Mouse (Mus musculus): Measurements from ENCODE around the gene Ankrd55. TPM values are rescaled to one million over a fixed set of nuclear protein-coding genes. Genes with fewer than 3 reads are reported as not detected.

Gene Ankrd55
- total RNA-seq, 1 experiment, result 0.18 TPM

DNA sequence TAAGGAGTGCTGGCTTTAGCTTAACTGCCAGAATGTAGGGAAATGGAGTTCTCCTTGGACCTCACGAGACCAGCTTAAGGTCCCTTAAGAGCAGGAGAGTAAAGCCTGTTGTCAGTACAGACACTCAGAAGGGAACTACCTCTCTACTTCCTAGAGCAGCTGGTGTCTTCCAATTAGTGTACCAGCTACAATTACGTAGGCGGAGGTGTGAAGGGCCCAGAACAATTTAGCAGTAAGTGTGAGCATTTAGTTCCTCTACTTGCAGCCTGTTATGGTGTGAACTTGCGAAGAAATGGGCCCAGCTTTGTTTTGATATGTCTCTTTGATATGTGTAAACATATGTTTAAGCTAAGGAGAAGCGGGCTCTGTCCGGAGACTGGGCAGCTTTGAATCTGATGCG is 10.0 kb upstream of the Ankrd55 start:
- in situ Hi-C loops (cut with MboI; ENCODE audit: low sequenced_read_pairs in 2 of 2, unreplicated experiment in 2 of 2), result loop anchor here in 1 of 2 experiments (10.0 kb wide), 1 partner anchor 247 kb away; no protein-coding TSS in a partner anchor
- H3K4me1 ChIP-seq (ENCODE audit: control insufficient read depth in 2 of 2, insufficient read depth in 2 of 2, low read length in 2 of 2, poor library complexity in 1 of 2), result no peaks in the 10 kb centered on the region
- TF ChIP-seq HCFC1 (IDR thresholded peaks at IDR 0.05; ENCODE audit: borderline replicate concordance, insufficient read depth, low read length), result no peak
- no peak for TF ChIP-seq MAFK (IDR thresholded peaks at IDR 0.05; ENCODE audit: insufficient read depth, low read depth, low read length)
- no peak for TF ChIP-seq ZC3H11A (IDR thresholded peaks at IDR 0.05; ENCODE audit: borderline replicate concordance, low read depth, low read length)
- TF ChIP-seq CHD2 (IDR thresholded peaks at IDR 0.05; ENCODE audit: low read depth, low read length), result no peak
- TF ChIP-seq ZNF384 (IDR thresholded peaks at IDR 0.05; ENCODE audit: low read depth, low read length), result no peak
- H3K9me3 ChIP-seq (ENCODE audit: control insufficient read depth, insufficient read depth, low read depth, low read length), result no peaks in the 10 kb centered on the region
- no peak overlapping the region for H3K9ac ChIP-seq (ENCODE audit: insufficient read depth, low read depth, low read length, poor library complexity, severe bottlenecking)
- H3K4me3 ChIP-seq (ENCODE audit: insufficient read depth in 1 of 2, low read depth in 1 of 2, low read length in 2 of 2, poor library complexity in 1 of 2, severe bottlenecking in 1 of 2), result no peak overlapping the region
- no peaks in the 10 kb centered on the region for H3K36me3 ChIP-seq (ENCODE audit: control insufficient read depth, insufficient read depth, low read length, poor library complexity, severe bottlenecking)
- DNase-seq (ENCODE audit: low read depth, low spot score), result no peak
- H3K27ac ChIP-seq (ENCODE audit: insufficient read depth, low read depth, low read length, poor library complexity, severe bottlenecking), result no peak overlapping the region

DNA sequence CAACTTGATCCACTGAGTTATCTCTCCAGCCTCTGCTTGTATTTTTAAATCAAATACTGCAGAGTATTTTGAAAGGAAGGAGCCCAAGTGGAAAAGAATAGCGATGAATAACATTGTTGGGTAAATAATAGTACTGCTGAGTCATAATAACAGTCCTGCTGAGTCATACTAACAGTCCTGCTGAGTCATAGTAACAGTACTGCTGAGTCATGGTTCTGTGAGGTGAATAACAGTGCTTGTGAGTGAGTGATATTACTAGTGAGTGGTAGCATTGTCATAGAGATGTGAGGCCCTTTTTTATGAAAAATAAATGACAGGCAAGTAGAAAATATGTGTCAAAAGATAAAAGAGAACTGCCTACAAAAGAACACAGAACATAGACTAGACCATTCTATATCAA is 1.1 kb upstream of the Ankrd55 start:
- no peaks in the 10 kb centered on the region for H3K9me3 ChIP-seq (ENCODE audit: control insufficient read depth, insufficient read depth, low read depth, low read length)
- H3K4me3 ChIP-seq (ENCODE audit: insufficient read depth in 1 of 2, low read depth in 1 of 2, low read length in 2 of 2, poor library complexity in 1 of 2, severe bottlenecking in 1 of 2), result no peak overlapping the region
- H3K9ac ChIP-seq (ENCODE audit: insufficient read depth, low read depth, low read length, poor library complexity, severe bottlenecking), result no peak overlapping the region
- no peaks in the 10 kb centered on the region for H3K36me3 ChIP-seq (ENCODE audit: control insufficient read depth, insufficient read depth, low read length, poor library complexity, severe bottlenecking)
- no peak for TF ChIP-seq ZNF384 (IDR thresholded peaks at IDR 0.05; ENCODE audit: low read depth, low read length)
- peak; percentile 99 for TF ChIP-seq MAFK (IDR thresholded peaks at IDR 0.05; ENCODE audit: insufficient read depth, low read depth, low read length)
- no peak for TF ChIP-seq CHD2 (IDR thresholded peaks at IDR 0.05; ENCODE audit: low read depth, low read length)
- no peak for TF ChIP-seq HCFC1 (IDR thresholded peaks at IDR 0.05; ENCODE audit: borderline replicate concordance, insufficient read depth, low read length)
- DNase-seq (ENCODE audit: low read depth, low spot score), result no peak
- peak overlapping the region; percentile 34 for H3K27ac ChIP-seq (ENCODE audit: insufficient read depth, low read depth, low read length, poor library complexity, severe bottlenecking)
- in situ Hi-C loops (cut with MboI; ENCODE audit: low sequenced_read_pairs in 2 of 2, unreplicated experiment in 2 of 2), result no loop called here
- peaks cover 0 to 4% of the 10 kb centered on the region in 2 experiments; a peak in 1 of 4 replicates for H3K4me1 ChIP-seq (ENCODE audit: control insufficient read depth in 2 of 2, insufficient read depth in 2 of 2, low read length in 2 of 2, poor library complexity in 1 of 2)

DNA sequence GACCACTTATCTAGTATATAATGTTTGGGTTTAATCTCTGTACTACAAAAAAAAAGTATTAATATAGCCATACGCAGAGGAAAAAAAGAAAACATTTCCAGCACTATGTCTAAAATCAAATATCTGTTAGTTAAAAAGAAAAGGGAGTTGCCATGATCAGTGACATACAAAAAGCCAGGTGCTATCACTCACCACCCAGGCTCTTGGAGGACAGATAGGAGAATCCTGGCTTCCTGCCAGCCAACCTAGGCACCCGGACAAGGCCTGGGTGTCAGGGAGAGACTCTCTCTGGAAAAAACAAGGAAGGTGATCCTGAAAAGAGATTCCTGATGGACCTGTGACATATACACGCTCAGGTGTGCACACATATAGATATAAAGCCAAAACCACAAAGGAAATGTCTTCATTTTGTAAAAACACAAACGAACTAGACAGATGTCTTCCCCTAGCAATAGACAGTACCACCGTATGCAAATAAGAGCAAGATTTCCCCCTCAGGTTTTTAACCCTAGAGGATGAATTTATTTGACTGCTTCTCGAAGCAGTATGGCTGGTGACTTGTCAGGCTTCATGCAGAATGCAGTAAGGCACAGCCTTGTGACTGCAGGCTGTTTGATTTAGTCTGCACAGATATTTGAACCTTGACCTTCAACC is 553 bp upstream of the Ankrd55 start:
- no peak for TF ChIP-seq CHD2 (IDR thresholded peaks at IDR 0.05; ENCODE audit: low read depth, low read length)
- TF ChIP-seq ZNF384 (IDR thresholded peaks at IDR 0.05; ENCODE audit: low read depth, low read length), result no peak
- no peak overlapping the region for H3K9ac ChIP-seq (ENCODE audit: insufficient read depth, low read depth, low read length, poor library complexity, severe bottlenecking)
- peaks cover 0 to 4% of the 10 kb centered on the region in 2 experiments; a peak in 1 of 4 replicates for H3K4me1 ChIP-seq (ENCODE audit: control insufficient read depth in 2 of 2, insufficient read depth in 2 of 2, low read length in 2 of 2, poor library complexity in 1 of 2)
- no peaks in the 10 kb centered on the region for H3K36me3 ChIP-seq (ENCODE audit: control insufficient read depth, insufficient read depth, low read length, poor library complexity, severe bottlenecking)
- H3K27ac ChIP-seq (ENCODE audit: insufficient read depth, low read depth, low read length, poor library complexity, severe bottlenecking), result no peak overlapping the region
- H3K4me3 ChIP-seq (ENCODE audit: insufficient read depth in 1 of 2, low read depth in 1 of 2, low read length in 2 of 2, poor library complexity in 1 of 2, severe bottlenecking in 1 of 2), result no peak overlapping the region
- H3K9me3 ChIP-seq (ENCODE audit: control insufficient read depth, insufficient read depth, low read depth, low read length), result no peaks in the 10 kb centered on the region
- in situ Hi-C loops (cut with MboI; ENCODE audit: low sequenced_read_pairs in 2 of 2, unreplicated experiment in 2 of 2), result no loop called here
- no peak for DNase-seq (ENCODE audit: low read depth, low spot score)

DNA sequence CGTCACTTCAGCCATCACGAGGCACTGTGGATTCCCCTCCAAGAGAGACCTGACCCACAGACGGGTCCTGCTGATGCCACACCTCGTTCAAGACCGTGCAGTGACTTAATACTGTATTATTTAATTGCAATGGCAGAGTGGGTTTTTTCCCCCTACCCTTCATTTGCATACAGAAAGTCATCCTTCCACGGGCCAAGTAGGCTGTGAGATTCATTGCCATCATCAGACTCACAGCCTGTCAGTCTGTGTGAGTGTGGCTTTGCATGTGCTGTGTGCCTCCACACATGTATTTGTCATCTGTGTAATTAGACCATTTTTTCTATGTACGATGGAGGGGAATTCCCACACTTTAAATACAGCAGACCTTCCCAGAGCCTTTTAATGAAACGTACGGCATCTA is 1.1 kb downstream of the Ankrd55 start:
- no peaks in the 10 kb centered on the region for H3K36me3 ChIP-seq (ENCODE audit: control insufficient read depth, insufficient read depth, low read length, poor library complexity, severe bottlenecking)
- H3K4me1 ChIP-seq (ENCODE audit: control insufficient read depth in 2 of 2, insufficient read depth in 2 of 2, low read length in 2 of 2, poor library complexity in 1 of 2), result peaks cover 0 to 4% of the 10 kb centered on the region in 2 experiments; a peak in 1 of 4 replicates
- in situ Hi-C loops (cut with MboI; ENCODE audit: low sequenced_read_pairs in 2 of 2, unreplicated experiment in 2 of 2), result no loop called here
- DNase-seq (ENCODE audit: low read depth, low spot score), result no peak
- H3K4me3 ChIP-seq (ENCODE audit: insufficient read depth in 1 of 2, low read depth in 1 of 2, low read length in 2 of 2, poor library complexity in 1 of 2, severe bottlenecking in 1 of 2), result no peak overlapping the region
- TF ChIP-seq ZNF384 (IDR thresholded peaks at IDR 0.05; ENCODE audit: low read depth, low read length), result no peak
- no peak overlapping the region for H3K27ac ChIP-seq (ENCODE audit: insufficient read depth, low read depth, low read length, poor library complexity, severe bottlenecking)
- no peaks in the 10 kb centered on the region for H3K9me3 ChIP-seq (ENCODE audit: control insufficient read depth, insufficient read depth, low read depth, low read length)
- H3K9ac ChIP-seq (ENCODE audit: insufficient read depth, low read depth, low read length, poor library complexity, severe bottlenecking), result no peak overlapping the region

DNA sequence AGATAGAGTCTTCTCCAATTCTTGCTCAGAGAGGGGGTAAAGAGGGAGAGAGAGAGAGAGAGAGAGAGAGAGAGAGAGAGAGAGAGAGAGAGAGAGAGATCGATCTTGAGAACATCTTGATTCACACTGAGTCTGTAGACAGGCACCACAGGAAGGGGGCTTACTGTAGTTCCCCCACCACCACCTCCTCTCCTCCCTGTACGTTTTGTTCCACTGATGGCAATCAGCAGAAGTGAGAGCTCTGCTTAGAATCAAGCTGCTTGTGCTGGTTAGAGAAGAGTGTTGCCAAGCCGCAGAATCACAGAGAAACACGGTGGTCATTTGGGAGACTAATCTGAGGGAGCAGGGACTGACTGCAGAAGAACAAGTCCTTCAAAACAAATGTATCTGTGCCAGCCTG is 1.7 kb downstream of the Ankrd55 start:
- Histone ChIP-seq H3K9ac (ENCODE audit: insufficient read depth, low read depth, low read length, poor library complexity, severe bottlenecking) (no peak overlapping the region), H3K4me1 (ENCODE audit: control insufficient read depth in 2 of 2, insufficient read depth in 2 of 2, low read length in 2 of 2, poor library complexity in 1 of 2) (peaks cover 0 to 4% of the 10 kb centered on the region in 2 experiments; a peak in 1 of 4 replicates), H3K27ac (ENCODE audit: insufficient read depth, low read depth, low read length, poor library complexity, severe bottlenecking) (no peak overlapping the region), H3K4me3 (ENCODE audit: insufficient read depth in 1 of 2, low read depth in 1 of 2, low read length in 2 of 2, poor library complexity in 1 of 2, severe bottlenecking in 1 of 2) (no peak overlapping the region), H3K9me3 (ENCODE audit: control insufficient read depth, insufficient read depth, low read depth, low read length) (no peaks in the 10 kb centered on the region), H3K36me3 (ENCODE audit: control insufficient read depth, insufficient read depth, low read length, poor library complexity, severe bottlenecking) (no peaks in the 10 kb centered on the region)
- TF ChIP-seq ZC3H11A (IDR thresholded peaks at IDR 0.05; ENCODE audit: borderline replicate concordance, low read depth, low read length) (no peak), HCFC1 (IDR thresholded peaks at IDR 0.05; ENCODE audit: borderline replicate concordance, insufficient read depth, low read length) (no peak), MAFK (IDR thresholded peaks at IDR 0.05; ENCODE audit: insufficient read depth, low read depth, low read length) (no peak), CHD2 (IDR thresholded peaks at IDR 0.05; ENCODE audit: low read depth, low read length) (no peak)
- no peak for DNase-seq (ENCODE audit: low read depth, low spot score)
- in situ Hi-C loops (cut with MboI; ENCODE audit: low sequenced_read_pairs in 2 of 2, unreplicated experiment in 2 of 2), result no loop called here
